Mouse (Mus musculus) MEL (cell line): ENCODE results near the gene Mtfp1. TPM values are rescaled to one million over a fixed set of nuclear protein-coding genes. Genes with fewer than 3 reads are reported as not detected.

Experiments used
- DNase-seq: peaks from one replicate; pipeline ENCODE4 v3.0.0; 2011; ENCODE audit warnings: low read depth, low spot score
- H3K27ac ChIP-seq: 2 replicates; pipeline ENCODE4 v1.5.1; 2012; ENCODE audit warnings: low read depth, mild to moderate bottlenecking, control low read depth, low read length, moderate library complexity; ENCODE audit not compliant: control insufficient read depth
- H3K27me3 ChIP-seq, 2 experiments: fragments of 150-350 bp in 1 of 2; sonication (generic) in 1 of 2; 2 replicates each; pipeline ENCODE4 v1.6.1; 2012; ENCODE audit warnings: low read length in 2 of 2, mild to moderate bottlenecking in 2 of 2, improper control_type of control experiment in 1 of 2, moderate library complexity in 1 of 2; ENCODE audit not compliant: insufficient read depth in 2 of 2, control insufficient read depth in 1 of 2
- H3K36me3 ChIP-seq, 2 experiments: 2 replicates each; pipeline ENCODE4 v1.6.1; 2012 to 2014; ENCODE audit warnings: low read length in 2 of 2, improper control_type of control experiment in 1 of 2, inconsistent platforms in 1 of 2, mild to moderate bottlenecking in 1 of 2; ENCODE audit not compliant: insufficient read depth in 2 of 2, control insufficient read depth in 1 of 2
- H3K4me1 ChIP-seq, 2 experiments: fragments of 150-350 bp in 1 of 2; sonication (generic) in 1 of 2; 2 replicates each; pipeline ENCODE4 v1.6.1; 2012; ENCODE audit warnings: low read length in 2 of 2, improper control_type of control experiment in 1 of 2, mild to moderate bottlenecking in 1 of 2; ENCODE audit not compliant: insufficient read depth in 2 of 2, control insufficient read depth in 1 of 2
- H3K4me3 ChIP-seq, 2 experiments: fragments of 150-350 bp in 1 of 2; sonication (generic) in 1 of 2; 2 replicates each; pipeline ENCODE4 v1.5.1; 2012; ENCODE audit warnings: low read depth in 2 of 2, low read length in 2 of 2, mild to moderate bottlenecking in 2 of 2, moderate library complexity in 2 of 2, control low read depth in 1 of 2, improper control_type of control experiment in 1 of 2; ENCODE audit not compliant: control insufficient read depth in 1 of 2, insufficient read depth in 1 of 2
- H3K79me2 ChIP-seq: 2 replicates; pipeline ENCODE4 v1.6.1; 2012; ENCODE audit warnings: mild to moderate bottlenecking, low read length, moderate library complexity; ENCODE audit not compliant: control insufficient read depth, poor library complexity, insufficient read depth
- H3K9ac ChIP-seq: 2 replicates; pipeline ENCODE4 v1.6.1; 2012; ENCODE audit warnings: low read depth, mild to moderate bottlenecking, control low read depth, low read length, moderate library complexity; ENCODE audit not compliant: control insufficient read depth, poor library complexity, severe bottlenecking
- H3K9me3 ChIP-seq: fragments of 150-350 bp; sonication (generic); replicated peaks from 2 replicates; pipeline ENCODE4 v1.6.1; 2012; ENCODE audit warnings: mild to moderate bottlenecking, low read length, improper control_type of control experiment, moderate library complexity; ENCODE audit not compliant: insufficient read depth
- BHLHE40 ChIP-seq: IDR thresholded peaks from 2 replicates; pipeline ENCODE4 v1.6.1; 2012; ENCODE audit warnings: low read depth, mild to moderate bottlenecking, inconsistent platforms, low read length, improper control_type of control experiment, borderline replicate concordance
- E2F4 ChIP-seq: IDR thresholded peaks from 2 replicates; pipeline ENCODE4 v1.6.1; 2011; ENCODE audit warnings: low read depth, low read length, improper control_type of control experiment, borderline replicate concordance
- EP300 ChIP-seq, 2 experiments: IDR thresholded peaks; 2 replicates each; pipeline ENCODE4 v1.6.1; 2011; ENCODE audit warnings: improper control_type of control experiment in 2 of 2, low read length in 2 of 2, low read depth in 1 of 2, mild to moderate bottlenecking in 1 of 2
- JUND ChIP-seq: IDR thresholded peaks from 2 replicates; pipeline ENCODE4 v1.6.1; 2011; ENCODE audit warnings: low read depth, mild to moderate bottlenecking, improper control_type of control experiment, low read length
- KAT2A ChIP-seq: conservative IDR thresholded peaks from 2 replicates; pipeline ENCODE4 v1.6.1; 2012; ENCODE audit warnings: low read depth, low read length, improper control_type of control experiment, inconsistent platforms
- MAFK ChIP-seq: IDR thresholded peaks from 2 replicates; pipeline ENCODE4 v1.6.1; 2011; ENCODE audit warnings: low read depth, mild to moderate bottlenecking, low read length, improper control_type of control experiment, borderline replicate concordance
- MAX ChIP-seq: IDR thresholded peaks from 2 replicates; pipeline ENCODE4 v1.6.1; 2011; ENCODE audit warnings: low read length, improper control_type of control experiment
- MAZ ChIP-seq: IDR thresholded peaks from 2 replicates; pipeline ENCODE4 v1.6.1; 2012; ENCODE audit warnings: low read depth, mild to moderate bottlenecking, inconsistent platforms, low read length, improper control_type of control experiment
- MEF2A ChIP-seq: IDR thresholded peaks from 2 replicates; pipeline ENCODE4 v1.6.1; 2014; ENCODE audit warnings: low read depth, mild to moderate bottlenecking, inconsistent platforms, low read length, improper control_type of control experiment; ENCODE audit not compliant: poor library complexity, insufficient replicate concordance, severe bottlenecking; ENCODE audit errors: extremely low read depth
- NELFE ChIP-seq: IDR thresholded peaks from 2 replicates; pipeline ENCODE4 v1.6.1; 2011; ENCODE audit warnings: low read depth, low read length, improper control_type of control experiment
- NRF1 ChIP-seq: IDR thresholded peaks from 2 replicates; pipeline ENCODE4 v1.6.1; 2014; ENCODE audit warnings: low read depth, mild to moderate bottlenecking, inconsistent platforms, low read length, improper control_type of control experiment, moderate library complexity; ENCODE audit not compliant: poor library complexity, insufficient read depth, severe bottlenecking
- RAD21 ChIP-seq: IDR thresholded peaks from 2 replicates; pipeline ENCODE4 v1.6.1; 2011; ENCODE audit warnings: mild to moderate bottlenecking, low read depth, low read length, improper control_type of control experiment
- SIN3A ChIP-seq: IDR thresholded peaks from 2 replicates; pipeline ENCODE4 v1.6.1; 2012; ENCODE audit warnings: low read length, improper control_type of control experiment, inconsistent platforms
- SMC3 ChIP-seq: IDR thresholded peaks from 2 replicates; pipeline ENCODE4 v1.6.1; 2011; ENCODE audit warnings: low read depth, low read length, improper control_type of control experiment
- TAL1 ChIP-seq: IDR thresholded peaks from 2 replicates; pipeline ENCODE4 v1.6.1; 2012; ENCODE audit warnings: mild to moderate bottlenecking, inconsistent platforms, low read length, moderate library complexity, mixed read lengths
- TBP ChIP-seq: IDR thresholded peaks from 2 replicates; pipeline ENCODE4 v1.8.0; 2011; ENCODE audit warnings: low read depth, low read length, improper control_type of control experiment
- ZC3H11A ChIP-seq: IDR thresholded peaks from 2 replicates; pipeline ENCODE4 v1.6.1; 2012; ENCODE audit warnings: low read depth, mild to moderate bottlenecking, inconsistent platforms, low read length, improper control_type of control experiment
- ZNF384 ChIP-seq: IDR thresholded peaks from 2 replicates; pipeline ENCODE4 v1.6.1; 2012; ENCODE audit warnings: low read depth, mild to moderate bottlenecking, inconsistent platforms, low read length, improper control_type of control experiment
- polyA plus RNA-seq, 2 experiments: library from polyadenylated mRNA; stranded (reverse) in 1 of 2; unstranded in 1 of 2; fragments of >175 nt in 1 of 2; fragments of >200 nt in 1 of 2; gene quantifications; 2 replicates each; pipeline versions ENCODE4 v1.2.1 to v1.2.4; 2012; ENCODE audit warnings: low replicate concordance in 2 of 2, low read depth in 1 of 2; ENCODE audit not compliant: insufficient read length in 2 of 2, insufficient read depth in 1 of 2, missing spikeins in 1 of 2
- total RNA-seq: library from RNA; depleted of rRNA; stranded (reverse); fragments of 300-350 nt; gene quantifications from 2 replicates; pipeline ENCODE4 v1.2.3, GENCODE M21; 2012

The Mtfp1 gene
- total and polyA plus RNA-seq, 3 experiments = 70.5 to 84.8 TPM; not detected in 1

GRCm38 (mm10) chr11:4069664-4070063, 25.6 kb downstream of the Mtfp1 start:
- Histone ChIP-seq H3K4me1 (no peaks in the 10 kb centered on the region), H3K27me3 (peaks cover 1 to 8% of the 10 kb centered on the region in 2 experiments; a peak in 3 of 4 replicates)
- TF ChIP-seq EP300 (IDR thresholded peaks at IDR 0.05; ENCODE audit: low read depth in 1 of 2, low read length in 2 of 2) (no peak), NRF1 (no peak), MAZ (no peak), TBP (no peak), JUND (no peak), E2F4 (no peak), MEF2A (no peak), TAL1 (no peak), MAFK (no peak), BHLHE40 (no peak)

DNA sequence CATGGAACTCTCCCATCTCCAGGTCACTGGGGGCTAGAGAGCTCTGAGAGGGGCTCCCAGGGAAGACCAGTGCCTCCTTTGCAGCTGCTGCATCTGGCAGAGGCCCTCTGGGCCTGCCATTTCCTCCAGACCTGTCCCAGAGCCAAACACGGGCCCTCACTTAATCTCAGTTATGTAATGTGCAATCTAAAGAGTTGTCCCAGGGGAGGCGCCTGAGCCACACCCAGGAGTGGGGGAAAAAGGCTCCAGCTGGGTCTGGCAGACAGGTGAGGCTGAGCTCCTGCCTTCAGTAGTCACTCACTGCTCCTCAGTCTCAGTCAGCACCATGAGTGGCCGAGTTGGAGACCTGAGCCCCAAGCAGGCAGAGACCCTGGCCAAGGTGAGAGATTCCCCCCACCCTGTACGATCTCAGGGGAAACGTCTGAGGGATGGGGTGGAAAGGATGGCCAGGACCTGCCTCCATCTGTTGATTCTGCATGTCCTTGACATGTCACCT, 30.6 kb downstream of the Mtfp1 start, which contains the start of gene Sec14l3:
Gene Sec14l3, plus strand, starts transcription at position 215 of the 496 bp plus-strand sequence.
- no peaks in the 10 kb centered on the region for H3K79me2 ChIP-seq
- no peak within 1 kb of the TSS for H3K27ac ChIP-seq
- H3K9ac ChIP-seq = no peak within 1 kb of the TSS
- H3K27me3 ChIP-seq = peaks cover 15 to 17% of the 10 kb centered on the region in 2 experiments
- no peaks in the 10 kb centered on the region for H3K36me3 ChIP-seq
- no peaks in the 10 kb centered on the region for H3K9me3 ChIP-seq
- no peak within 1 kb of the TSS for H3K4me3 ChIP-seq
- H3K4me1 ChIP-seq = no peaks in the 10 kb centered on the region
- TF ChIP-seq KAT2A (no peak), NRF1 (no peak), E2F4 (no peak), ZC3H11A (no peak)
- DNase-seq = no peak

More at GRCm38 (mm10) chr11:4069664-4070063, 25.6 kb downstream of the Mtfp1 start:
- no peak for DNase-seq
- H3K79me2 ChIP-seq = no peaks in the 10 kb centered on the region
- H3K4me3 ChIP-seq = no peak overlapping the region
- H3K36me3 ChIP-seq = no peaks in the 10 kb centered on the region
- H3K9me3 ChIP-seq = no peaks in the 10 kb centered on the region
- H3K27ac ChIP-seq = no peak overlapping the region
- no peak overlapping the region for H3K9ac ChIP-seq

GRCm38 (mm10) chr11:4062981-4063380, 32.3 kb downstream of the Mtfp1 start:
- Histone ChIP-seq H3K79me2 (no peaks in the 10 kb centered on the region), H3K4me1 (no peaks in the 10 kb centered on the region), H3K4me3 (no peak overlapping the region), H3K36me3 (no peaks in the 10 kb centered on the region), H3K9me3 (no peaks in the 10 kb centered on the region), H3K9ac (no peak overlapping the region), H3K27ac (no peak overlapping the region), H3K27me3 (peaks cover 17 to 22% of the 10 kb centered on the region in 2 experiments)
- no peak for DNase-seq
- TF ChIP-seq SMC3 (no peak), SIN3A (no peak), MAFK (no peak), NELFE (no peak), RAD21 (no peak), ZNF384 (no peak), MAX (no peak)
